ENCODE assay signal across 1 mouse cellular context in genomic region chr11:5920323-5920960, GRCm38 (mm10).
TF ChIP-seq lines count a peak whose summit lies in the region.

No protein-coding gene starts in this region.

TF ChIP-seq in MEL, 35 proteins besides CTCF, POLR2A, EP300 and RAD21 (continued from another document):
- TF ChIP-seq CHD2 (IDR thresholded peaks at IDR 0.05; ENCODE audit: low read length) (no peak), USF2 (IDR thresholded peaks at IDR 0.05; ENCODE audit: borderline replicate concordance in 1 of 2, insufficient read depth in 1 of 2, low read depth in 1 of 2, low read length in 2 of 2) (no peak), ZMIZ1 (IDR thresholded peaks at IDR 0.05; ENCODE audit: low read depth, low read length) (no peak), SMC3 (IDR thresholded peaks at IDR 0.05; ENCODE audit: low read depth, low read length) (no peak), TAL1 (IDR thresholded peaks at IDR 0.05; ENCODE audit: low read length) (no peak), BHLHE40 (IDR thresholded peaks at IDR 0.05; ENCODE audit: borderline replicate concordance, low read depth, low read length) (no peak), TBP (IDR thresholded peaks at IDR 0.05; ENCODE audit: low read depth, low read length) (no peak), ELF1 (IDR thresholded peaks at IDR 0.05; ENCODE audit: low read depth, low read length) (no peak), MAZ (IDR thresholded peaks at IDR 0.05; ENCODE audit: low read depth, low read length) (no peak)
